Mouse (Mus musculus): ENCODE results near the gene Prr3. TPM values are rescaled to one million over a fixed set of nuclear protein-coding genes. Genes with fewer than 3 reads are reported as not detected.
"Not testable (repeated sequence)": the region's sequence is repeated elsewhere in the genome, so short reads cannot be mapped to it uniquely, and the experiment has no call there.

Gene Prr3
- 1 to 10 TPM; 4.2 to 5.0 TPM for total RNA-seq (2021)
- long read RNA-seq, experiment 1, partial matches to known transcripts: 0 of 3 reads
- long read RNA-seq, experiment 1, other reads (novel, unspliced or antisense): 2 of 3 reads
- long read RNA-seq, experiment 2, partial matches to known transcripts: 1 of 3 reads
- long read RNA-seq, experiment 2, other reads (novel, unspliced or antisense): 1 of 3 reads

DNA sequence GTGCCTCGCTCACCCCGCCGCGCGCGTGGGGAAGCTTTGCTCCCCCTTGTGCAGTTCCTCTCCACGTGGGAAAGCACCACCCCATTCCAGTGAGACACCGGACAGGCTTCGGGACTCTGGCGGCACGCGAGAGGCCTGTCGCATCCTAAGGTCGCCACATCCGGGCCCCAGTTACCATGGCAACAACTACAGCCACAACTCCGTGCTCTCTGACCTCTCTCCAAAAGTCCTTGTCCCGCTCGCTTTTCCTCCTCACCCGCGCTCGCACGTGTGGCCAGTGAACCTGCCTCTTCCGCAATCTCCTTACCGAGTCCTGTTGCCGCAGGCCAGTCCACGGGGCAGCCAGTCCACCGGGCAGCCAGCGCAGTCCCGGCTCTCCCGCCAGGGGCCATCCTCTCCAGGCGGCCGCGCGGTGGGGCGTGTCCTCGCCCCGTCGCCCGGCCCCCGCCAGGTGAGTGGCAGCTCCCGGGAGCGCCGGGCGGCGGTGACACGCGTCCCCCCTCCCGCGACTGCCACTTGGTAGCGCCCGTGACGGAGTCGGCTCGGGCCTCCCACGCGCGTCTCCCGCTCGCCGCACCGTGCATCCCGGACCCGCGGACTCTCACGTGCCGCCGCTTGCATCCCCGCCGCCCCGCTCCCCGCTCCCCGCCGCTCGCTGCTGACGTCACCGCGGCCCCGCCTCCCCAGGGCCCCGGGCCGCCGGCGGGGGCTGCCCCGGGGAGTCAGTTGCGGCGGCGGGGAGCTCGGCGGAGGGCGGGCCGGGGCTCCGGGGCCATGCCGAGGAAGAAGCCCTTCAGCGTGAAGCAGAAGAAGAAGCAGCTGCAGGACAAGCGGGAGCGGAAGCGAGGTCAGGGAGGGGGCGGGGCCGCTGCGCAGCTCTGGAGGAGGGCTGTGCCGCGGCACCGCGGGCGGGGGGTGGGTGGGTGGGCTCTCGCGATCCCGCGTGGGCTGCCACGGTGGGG, at the start of gene Prr3, which contains the start of gene Gnl1:
Gene Prr3, minus strand, starts transcription at position 836 of the 962 bp plus-strand sequence.
Gene Gnl1, plus strand, starts transcription at position 451 of the 962 bp plus-strand sequence.
- intact Hi-C loops (cut with DNase I; ENCODE audit: low total_unique reads): no loop called here
- DNase-seq: peak; percentile 89

DNA sequence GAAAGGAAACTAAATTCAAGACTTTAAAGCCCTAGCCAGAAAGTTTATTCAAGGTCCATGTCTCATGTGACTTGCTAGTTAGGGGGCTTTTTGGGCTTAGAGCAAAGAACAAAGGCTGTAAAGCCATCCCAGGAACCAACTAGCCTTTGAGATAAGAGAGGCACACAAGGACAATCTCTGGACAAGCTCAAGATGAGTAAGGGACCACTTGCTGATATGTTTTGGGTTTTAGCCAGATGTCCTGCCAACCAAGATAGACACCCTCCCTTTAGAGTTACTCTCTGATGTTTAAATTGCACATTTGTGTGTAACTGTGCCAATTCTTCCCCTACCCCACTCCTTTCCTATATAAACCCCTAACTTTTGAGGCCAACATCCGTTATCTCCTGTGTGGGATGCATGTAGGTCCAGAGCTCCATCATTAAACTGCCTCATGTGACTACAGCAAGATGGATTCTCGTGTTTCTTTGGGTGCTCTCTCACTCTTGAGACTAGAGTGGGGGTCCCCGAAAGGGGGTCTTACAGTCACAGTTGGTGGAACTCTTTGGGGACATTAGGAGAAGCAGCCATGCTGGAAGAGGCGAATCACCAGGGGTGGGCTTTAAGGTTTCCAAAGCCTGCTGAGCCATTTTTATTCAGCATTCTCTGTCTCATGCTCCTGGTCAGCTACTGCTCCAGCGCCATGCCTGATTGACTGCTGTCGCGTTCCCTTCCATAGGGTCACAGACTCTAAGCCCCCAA, 49.0 kb upstream of the Prr3 start:
- DNase-seq: no peak
- intact Hi-C loops (cut with DNase I; ENCODE audit: low total_unique reads): no loop called here

DNA sequence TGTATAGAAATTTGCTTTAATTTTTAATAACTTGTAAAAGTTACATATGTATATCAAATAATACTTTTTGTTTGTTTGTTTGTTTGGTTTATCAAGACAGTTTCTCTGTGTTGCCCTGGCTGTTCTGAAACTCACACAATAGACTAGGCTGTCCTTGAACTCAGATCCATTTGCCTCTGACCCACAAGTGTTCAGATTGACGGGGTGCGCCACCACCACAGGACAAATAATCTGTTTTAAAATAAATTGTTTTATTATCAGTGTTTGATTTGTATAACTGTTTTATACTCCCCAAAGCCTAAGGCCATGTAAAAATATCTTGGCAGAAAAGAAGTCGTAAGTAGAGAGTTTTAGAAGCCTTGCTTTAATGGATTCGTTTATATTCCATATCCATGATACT, 47.6 kb upstream of the Prr3 start:
- no peak for DNase-seq
- intact Hi-C loops (cut with DNase I; ENCODE audit: low total_unique reads): no loop called here

DNA sequence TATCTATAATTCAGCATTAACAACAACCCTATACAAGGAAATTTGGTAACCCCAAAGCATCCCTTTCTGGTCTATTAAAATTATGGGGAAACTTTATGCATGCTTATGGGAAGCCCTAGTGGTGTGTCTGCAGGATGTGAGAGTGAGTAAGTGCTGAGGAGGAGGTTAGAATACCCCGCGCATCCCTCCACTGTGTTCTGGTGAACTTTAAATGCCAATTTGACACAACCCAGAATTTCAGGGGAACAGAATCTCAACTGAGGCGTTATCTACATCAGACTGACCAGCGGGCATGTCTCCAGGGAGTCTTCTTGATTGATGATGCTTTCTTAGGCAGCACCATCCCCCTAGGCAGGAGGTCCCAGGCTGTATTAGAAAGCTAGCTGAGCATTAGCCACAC, 45.9 kb upstream of the Prr3 start:
- no peak for DNase-seq
- intact Hi-C loops (cut with DNase I; ENCODE audit: low total_unique reads): no loop called here

DNA sequence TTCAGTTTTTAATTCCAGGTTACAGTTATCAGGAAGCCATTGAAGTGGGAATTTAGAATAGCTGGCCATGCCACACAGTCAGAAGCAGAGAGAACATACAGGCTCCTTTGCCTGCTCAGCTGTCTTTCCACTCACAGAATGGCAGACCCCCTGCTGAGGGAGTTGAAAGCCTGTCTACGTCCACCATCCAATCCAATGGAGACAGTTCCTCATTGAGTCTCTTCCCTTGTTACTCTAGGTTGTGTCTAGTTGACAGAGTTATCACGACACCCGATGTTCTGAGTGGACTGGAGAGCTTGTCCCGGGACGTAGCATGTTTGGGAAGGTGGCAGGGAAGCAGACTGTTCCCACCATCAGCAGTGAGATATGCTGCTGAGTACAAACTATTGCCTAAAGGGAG, 45.2 kb upstream of the Prr3 start:
- no peak for DNase-seq
- intact Hi-C loops (cut with DNase I; ENCODE audit: low total_unique reads): no loop called here

DNA sequence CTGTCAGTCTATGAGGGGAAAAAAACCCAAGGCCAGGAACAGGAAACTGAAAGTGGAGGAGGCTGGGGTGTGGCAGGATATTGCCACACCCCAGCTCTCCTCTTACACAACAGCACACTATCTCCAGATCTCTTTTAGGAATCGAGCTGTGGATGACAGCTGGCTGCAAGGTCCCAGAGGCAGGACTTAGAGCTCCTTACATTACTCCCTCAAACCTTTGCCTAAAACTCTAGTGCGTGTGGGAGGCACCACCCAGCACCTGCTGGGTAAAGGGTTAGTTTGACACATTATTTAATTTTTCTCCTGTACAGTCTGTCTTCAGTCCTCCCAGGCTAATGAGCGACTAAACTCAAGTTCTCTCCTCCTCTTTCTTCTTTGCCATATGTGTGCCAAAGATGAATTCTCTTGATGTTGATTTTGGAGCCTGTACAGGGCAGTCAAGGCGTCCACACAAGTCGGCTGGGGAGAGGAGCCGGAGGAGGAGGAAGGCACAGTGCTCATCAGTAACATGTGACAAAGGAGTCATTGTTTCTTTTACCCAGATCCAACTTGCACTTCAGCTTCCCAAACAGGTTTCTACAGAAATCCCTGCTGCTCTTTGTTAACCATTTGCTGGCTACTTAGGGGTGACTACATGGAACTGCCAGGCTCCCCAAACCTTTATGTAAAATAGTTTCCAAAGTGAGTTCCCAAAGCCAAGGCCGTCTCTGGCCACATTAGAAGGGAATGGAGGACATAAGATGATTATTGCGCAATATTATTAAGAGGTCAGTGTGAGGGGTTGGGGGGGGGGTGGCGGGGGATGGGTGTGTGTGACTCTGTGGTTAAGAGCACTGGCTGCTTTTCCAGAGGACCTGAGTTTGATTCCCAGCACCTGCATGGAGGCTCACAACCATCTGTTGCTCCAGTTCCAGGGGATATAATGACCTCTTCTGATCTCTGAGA, 43.9 kb upstream of the Prr3 start:
- intact Hi-C loops (cut with DNase I; ENCODE audit: low total_unique reads): no loop called here

DNA sequence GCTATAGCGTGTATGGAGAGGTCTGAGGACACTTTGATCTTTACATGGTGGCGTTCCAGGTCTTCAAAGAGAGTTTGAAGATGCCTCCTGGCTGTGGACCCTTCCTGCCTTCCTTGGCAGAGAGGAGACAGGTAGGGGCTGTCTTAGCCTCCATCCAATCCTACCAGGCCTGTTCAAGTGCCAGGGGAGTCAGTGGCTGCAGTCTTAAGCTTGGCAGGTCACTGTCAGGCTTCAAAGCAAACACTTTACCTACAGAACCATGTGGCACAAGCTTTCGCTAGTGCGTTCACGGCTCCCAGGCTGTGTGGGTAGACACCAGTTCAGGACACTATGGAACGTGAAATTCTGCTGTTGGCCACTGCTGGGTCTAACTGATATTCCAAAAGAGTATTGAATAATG, 42.9 kb upstream of the Prr3 start:
- DNase-seq: no peak
- intact Hi-C loops (cut with DNase I; ENCODE audit: low total_unique reads): no loop called here

More for the DNA sequence above, 43.9 kb upstream of the Prr3 start:
- DNase-seq: no peak

DNA sequence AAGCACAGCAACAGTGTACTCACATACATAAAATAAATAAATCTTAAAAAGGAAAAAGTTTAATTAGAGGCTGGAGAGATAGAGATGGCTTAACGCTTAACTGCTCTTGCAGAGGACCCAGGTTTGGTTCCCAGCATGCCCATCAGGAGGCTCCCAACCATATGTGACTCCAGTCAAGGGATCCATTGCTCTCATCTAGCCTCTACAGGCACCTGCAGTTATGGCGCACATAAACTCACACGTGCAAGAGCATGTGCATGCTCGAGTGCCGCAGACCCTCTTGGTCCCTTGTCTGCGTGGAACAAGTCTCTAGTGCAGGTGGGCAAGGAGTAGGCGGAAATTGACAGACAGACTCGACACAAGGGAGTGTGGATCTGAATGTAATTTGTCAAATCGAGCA, 42.1 kb upstream of the Prr3 start:
- intact Hi-C loops (cut with DNase I; ENCODE audit: low total_unique reads): no loop called here
- DNase-seq: no peak

DNA sequence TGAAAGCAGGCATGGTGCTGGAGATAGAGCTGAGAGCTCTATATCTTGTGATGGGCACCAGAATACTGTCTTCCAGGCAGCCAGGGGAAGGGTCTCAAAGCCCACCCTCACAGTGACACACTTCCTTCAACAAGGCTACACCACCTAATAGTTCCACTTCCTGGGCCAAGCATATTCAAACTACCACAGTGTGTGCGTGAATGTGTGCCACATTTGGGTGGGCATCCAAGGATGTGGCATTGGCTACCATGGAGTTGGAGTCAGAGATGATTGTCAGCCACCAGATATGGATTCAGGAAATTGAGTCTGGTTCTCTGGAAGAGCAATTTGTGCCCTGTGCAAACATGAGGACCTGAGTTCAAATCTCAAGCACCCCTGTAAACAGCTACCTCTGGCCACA, 41.3 kb upstream of the Prr3 start:
- DNase-seq: no peak
- intact Hi-C loops (cut with DNase I; ENCODE audit: low total_unique reads): no loop called here

DNA sequence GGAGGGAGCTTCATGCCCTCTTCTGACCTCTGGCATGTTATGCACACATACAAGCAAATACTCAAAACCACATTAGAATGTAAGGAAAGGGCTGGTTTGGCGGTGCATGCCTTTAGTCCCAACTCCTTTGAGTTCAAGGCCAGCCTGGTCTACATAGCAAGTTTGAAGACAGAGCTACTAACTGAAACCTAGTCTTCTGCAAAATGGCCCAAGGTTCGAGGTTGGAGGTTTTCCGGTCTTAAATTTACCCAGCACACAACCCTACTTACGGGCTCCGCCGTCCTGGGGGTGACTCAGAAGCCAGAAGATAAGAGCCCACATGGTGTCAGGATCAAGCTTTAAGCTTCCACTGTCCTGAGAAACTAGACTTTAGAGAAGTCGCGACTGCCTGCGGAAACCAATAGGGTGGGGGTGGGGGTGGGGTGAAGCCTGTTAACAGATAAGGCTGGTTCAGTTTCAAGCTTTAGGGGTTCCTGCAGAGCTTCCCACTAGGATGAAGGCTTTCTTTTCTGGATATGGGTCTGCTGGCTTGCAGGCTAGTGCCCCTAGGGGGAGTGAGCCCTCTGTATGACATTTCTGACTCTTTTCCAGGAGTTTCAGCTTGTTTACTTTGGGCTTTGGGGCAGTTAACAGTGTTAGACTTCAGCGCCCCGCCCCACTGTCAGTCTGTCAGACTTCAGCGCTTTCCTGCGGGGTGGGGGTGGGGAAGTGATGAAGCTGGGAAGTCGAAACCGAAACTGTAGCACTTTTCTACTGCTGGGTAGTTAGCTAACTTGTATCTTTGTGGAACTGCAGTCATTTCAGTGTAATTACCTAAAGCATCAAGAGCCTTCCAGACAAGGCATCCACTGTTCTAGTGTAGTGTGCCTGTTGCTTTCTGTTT, 40.4 kb upstream of the Prr3 start, which contains the start of gene H2-T24:
Gene H2-T24, minus strand, starts transcription at position 370 of the 883 bp plus-strand sequence.
- peak; percentile 62 for DNase-seq
- intact Hi-C loops (cut with DNase I; ENCODE audit: low total_unique reads): no loop called here

DNA sequence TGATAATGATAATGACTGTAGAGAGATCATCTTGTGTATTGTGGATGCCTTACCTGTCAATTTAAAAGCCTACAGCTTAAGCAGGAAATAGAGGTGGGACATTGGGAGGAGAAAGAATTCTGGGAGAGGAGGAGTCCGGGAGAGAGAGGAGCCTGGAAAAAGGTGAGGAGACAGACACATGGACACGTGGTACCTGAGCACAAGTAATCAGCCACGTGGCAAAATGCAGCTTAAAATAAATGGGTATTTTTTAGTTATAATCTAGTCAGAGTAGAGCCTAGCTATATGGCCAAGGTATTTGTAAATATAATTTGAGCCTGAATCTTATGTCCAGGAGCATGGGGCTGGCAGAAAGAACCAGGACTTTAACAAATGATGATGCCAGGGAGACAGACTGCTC, 39.5 kb upstream of the Prr3 start:
- DNase-seq: no peak
- intact Hi-C loops (cut with DNase I; ENCODE audit: low total_unique reads): no loop called here

DNA sequence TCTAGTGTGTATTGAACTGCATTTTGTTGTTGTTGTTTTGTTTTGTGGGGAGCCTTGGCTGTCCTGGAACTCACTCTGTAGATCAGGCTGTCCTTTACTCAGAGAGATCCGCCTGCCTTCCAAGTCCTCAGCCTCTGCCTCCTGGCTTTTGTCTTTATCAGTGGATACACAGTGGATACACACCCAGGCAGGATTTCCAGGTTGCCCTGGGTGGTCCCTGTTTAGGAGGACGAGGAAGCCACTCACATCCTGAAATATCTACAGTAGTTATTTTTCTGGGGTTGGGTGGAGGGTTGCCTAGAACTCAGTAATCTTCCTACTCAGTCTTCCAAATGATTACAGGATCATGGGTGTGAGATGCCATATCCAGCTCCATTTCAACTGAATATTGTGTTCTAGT, 38.9 kb upstream of the Prr3 start:
- DNase-seq: no peak
- intact Hi-C loops (cut with DNase I; ENCODE audit: low total_unique reads): no loop called here

DNA sequence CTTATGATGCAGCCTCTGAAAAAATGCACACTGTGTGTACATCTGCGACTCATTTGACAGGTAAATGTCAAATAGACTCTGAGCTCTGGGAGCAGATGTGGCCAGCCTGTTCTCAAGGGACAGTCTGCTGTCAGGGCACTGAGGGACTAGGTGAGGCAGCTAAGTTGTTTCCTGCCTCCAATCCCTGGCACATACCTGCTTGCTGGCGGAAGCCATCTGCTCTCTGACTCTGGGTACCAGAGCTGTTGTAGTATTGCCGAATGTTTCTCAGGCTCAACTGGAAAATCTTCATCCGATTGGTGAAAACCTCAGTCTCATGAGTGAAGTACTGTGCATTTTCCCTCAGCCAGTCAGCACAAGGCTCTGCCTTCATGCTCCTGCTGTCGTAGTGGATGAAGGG, 37.0 kb upstream of the Prr3 start:
- intact Hi-C loops (cut with DNase I; ENCODE audit: low total_unique reads): no loop called here
- no peak for DNase-seq

DNA sequence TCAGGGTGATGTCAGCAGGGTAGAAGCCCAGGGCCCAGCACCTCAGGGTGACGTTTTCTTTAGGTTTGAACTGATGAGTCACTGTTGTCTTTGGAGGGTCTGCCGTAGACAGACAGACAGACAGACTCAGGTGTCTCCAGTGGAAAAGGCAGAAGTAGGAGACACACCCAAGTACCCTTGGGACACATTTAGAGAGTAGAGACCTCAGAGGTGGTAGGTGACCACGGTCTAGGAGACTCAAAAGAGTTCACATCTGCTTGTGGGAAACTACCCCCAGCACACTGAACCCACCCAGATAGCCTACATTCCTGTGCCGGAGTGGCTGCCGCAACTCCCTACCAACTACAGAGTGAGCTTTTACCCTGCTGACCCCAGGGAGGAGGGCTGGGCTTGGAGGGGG, 34.9 kb upstream of the Prr3 start:
- DNase-seq: no peak

DNA sequence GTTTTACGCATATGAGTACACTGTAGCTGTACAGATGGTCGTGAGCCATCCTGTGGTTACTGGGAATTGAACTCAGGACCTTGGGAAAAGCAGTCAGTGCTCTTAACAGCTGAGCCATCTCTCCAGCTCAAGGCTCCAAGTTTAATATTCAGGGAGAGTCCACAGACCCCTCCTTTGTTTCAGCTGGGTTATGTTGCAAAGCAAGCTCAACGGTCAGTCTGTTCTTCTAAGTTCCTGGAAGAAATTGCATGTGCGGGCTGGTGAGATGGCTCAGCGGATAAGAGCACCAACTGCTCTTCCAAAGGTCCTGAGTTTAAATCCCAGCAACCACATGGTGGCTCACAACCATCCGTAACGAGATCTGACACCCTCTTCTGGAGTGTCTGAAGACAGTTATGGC, 24.4 kb upstream of the Prr3 start:
- DNase-seq; intact Hi-C loops (cut with DNase I; ENCODE audit: low total_unique reads): not testable (repeated sequence)

More for the DNA sequence above, 34.9 kb upstream of the Prr3 start:
- intact Hi-C loops (cut with DNase I; ENCODE audit: low total_unique reads): no loop called here

DNA sequence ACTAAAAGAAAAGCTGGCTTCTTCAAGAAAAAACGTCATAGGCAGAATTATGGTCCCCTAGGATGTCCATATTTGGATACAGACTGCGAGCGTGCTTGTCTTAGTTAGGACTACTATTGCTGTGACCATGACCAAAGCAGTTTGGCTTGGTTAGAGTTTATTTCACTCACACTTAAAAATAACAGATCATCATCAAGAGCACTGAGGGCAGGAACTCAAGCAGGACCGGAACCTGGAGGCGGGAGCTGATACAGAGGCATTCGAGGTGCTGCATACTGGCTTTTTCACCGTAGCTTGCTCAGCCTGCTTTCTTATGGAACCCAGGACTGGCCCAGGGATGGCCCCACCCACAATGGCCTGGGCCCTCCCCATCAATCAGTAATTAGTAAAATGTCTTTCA, 23.3 kb upstream of the Prr3 start:
- intact Hi-C loops (cut with DNase I; ENCODE audit: low total_unique reads): no loop called here
- DNase-seq: no peak

DNA sequence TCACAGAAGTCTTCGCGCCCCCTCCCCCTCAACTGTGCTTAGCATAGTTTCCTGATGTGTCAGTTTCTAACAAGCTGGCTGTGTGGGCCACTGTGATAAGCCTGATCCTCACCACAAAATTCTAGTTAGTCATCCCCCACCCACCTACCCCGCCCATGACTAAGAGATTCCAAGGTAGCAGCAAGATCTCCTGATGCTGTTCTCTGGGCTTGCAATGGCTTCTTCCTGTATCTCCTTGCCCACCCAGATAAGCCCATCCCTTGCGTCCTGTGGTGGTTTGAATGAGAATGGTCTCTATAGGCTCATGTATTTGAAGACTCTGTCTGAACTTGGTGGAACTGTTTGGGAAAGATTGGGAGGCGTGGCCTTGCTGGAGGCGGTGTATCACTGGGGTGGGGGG, 21.9 kb upstream of the Prr3 start:
- intact Hi-C loops (cut with DNase I; ENCODE audit: low total_unique reads): no loop called here
- DNase-seq: no peak

All from gastrocnemius, postnatal 14 days (tissue).